Mouse (Mus musculus) heart, embryonic 12.5 days (tissue): ENCODE measurements around the gene Iqca. TPM values are rescaled to one million over a fixed set of nuclear protein-coding genes. Genes with fewer than 3 reads are reported as not detected.
A peak's percentile ranks its signal among the peaks of the same experiment; 100 is the strongest.

Source experiments
- ATAC-seq: fragments of 200-750 bp; cut with Nextera tagmentation; 2 replicates; pipeline ENCODE4 v1.8.0; 2017; ENCODE audit warnings: moderate TSS enrichment, moderate library complexity; ENCODE audit not compliant: insufficient number of reproducible peaks, low FRiP score
- H3K27ac ChIP-seq: fragments of 300-500 bp; sonication (generic); 2 replicates; pipeline ENCODE4 v1.5.1; 2016; ENCODE audit warnings: mild to moderate bottlenecking, moderate library complexity; ENCODE audit not compliant: poor library complexity, severe bottlenecking
- H3K27me3 ChIP-seq: fragments of 300-500 bp; sonication (generic); replicated peaks from 2 replicates; pipeline ENCODE4 v1.6.1; 2016; ENCODE audit warnings: mild to moderate bottlenecking, moderate library complexity
- H3K36me3 ChIP-seq: fragments of 300-500 bp; sonication (generic); 2 replicates; pipeline ENCODE4 v1.6.1; 2016; ENCODE audit warnings: mild to moderate bottlenecking, moderate library complexity
- H3K4me1 ChIP-seq: fragments of 300-500 bp; sonication (generic); replicated peaks from 2 replicates; pipeline ENCODE4 v1.6.1; 2016; ENCODE audit warnings: mild to moderate bottlenecking
- H3K4me2 ChIP-seq: fragments of 300-500 bp; sonication (generic); 2 replicates; pipeline ENCODE4 v1.6.1; 2016; ENCODE audit warnings: mild to moderate bottlenecking, moderate library complexity
- H3K4me3 ChIP-seq: fragments of 300-500 bp; sonication (generic); 2 replicates; pipeline ENCODE4 v1.5.1; 2016; ENCODE audit warnings: mild to moderate bottlenecking
- H3K9ac ChIP-seq: fragments of 300-500 bp; sonication (generic); 2 replicates; pipeline ENCODE4 v1.6.1; 2016; ENCODE audit warnings: mild to moderate bottlenecking, moderate library complexity
- H3K9me3 ChIP-seq: fragments of 300-500 bp; sonication (generic); replicated peaks from 2 replicates; pipeline ENCODE4 v1.6.1; 2016; ENCODE audit warnings: mild to moderate bottlenecking, moderate library complexity
- WGBS: fragments of 180-500 bp; shearing (Covaris S2); methylation state at CpG from one replicate; pipeline ENCODE4 v1.1.7; 2016; 5-methylcytosine and 5-hydroxymethylcytosine counted together
- polyA plus RNA-seq: library from polyadenylated mRNA; unstranded; fragments of >200 nt; fragmentation: Nextera tagmentation; extraction: Ambion mirVana; gene quantifications from 2 replicates; pipeline ENCODE4 v1.2.1, GENCODE M21; 2016

The Iqca gene
- polyA plus RNA-seq, 1 experiment from 2014 or later, result not detected

- H3K9me3 ChIP-seq, result peaks cover 9% of the 10 kb centered on the region; the same call in 1 of the 2 replicates
- H3K4me1 ChIP-seq, result 0 out of 2 replicates have a peak, but pooled peaks cover 2% of the 10 kb centered on the region
- H3K27me3 ChIP-seq, result no peaks in the 10 kb centered on the region
- ATAC-seq, result no peak
- H3K4me2 ChIP-seq, result no peak overlapping the region
- no peak overlapping the region for H3K27ac ChIP-seq
- WGBS, result 74% methylated on average over 1 of the region's 1 CpGs
- H3K36me3 ChIP-seq, result no peaks in the 10 kb centered on the region
- H3K9ac ChIP-seq, result no peak overlapping the region
- no peak overlapping the region for H3K4me3 ChIP-seq
Observed at GRCm38 (mm10) chr1:90010077-90010476, 143.1 kb downstream of the Iqca start.

DNA sequence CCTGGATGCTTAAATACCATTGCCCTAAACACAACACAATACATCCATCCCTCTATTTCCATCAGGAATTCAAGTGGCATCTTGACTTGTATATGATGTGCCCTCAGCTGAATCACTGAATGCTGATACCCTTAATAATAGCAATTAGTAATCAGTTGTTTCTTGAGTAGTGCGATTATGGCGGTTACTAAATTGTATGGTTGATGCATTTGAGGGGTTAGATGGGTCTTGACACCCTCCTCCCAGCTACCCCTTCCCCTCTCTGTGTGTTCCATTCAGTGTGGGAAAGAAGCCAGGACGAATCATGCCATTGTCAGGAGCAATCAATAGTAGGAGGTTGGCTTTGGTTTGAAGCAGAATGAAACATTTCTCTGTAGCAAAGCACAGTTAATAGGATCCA, 144.0 kb downstream of the Iqca start:
- Histone ChIP-seq H3K4me1 (0 out of 2 replicates have a peak, but pooled peaks cover 2% of the 10 kb centered on the region), H3K27ac (no peak overlapping the region), H3K36me3 (no peaks in the 10 kb centered on the region), H3K9ac (no peak overlapping the region), H3K9me3 (peaks cover 7% of the 10 kb centered on the region; the same call in 1 of the 2 replicates), H3K27me3 (no peaks in the 10 kb centered on the region), H3K4me3 (no peak overlapping the region), H3K4me2 (no peak overlapping the region)
- no peak for ATAC-seq
- WGBS, result 75% methylated on average over 3 of the region's 3 CpGs

- no peaks in the 10 kb centered on the region for H3K9me3 ChIP-seq
- no peaks in the 10 kb centered on the region for H3K4me1 ChIP-seq
- no peak for ATAC-seq
- no peak overlapping the region for H3K9ac ChIP-seq
- no peaks in the 10 kb centered on the region for H3K27me3 ChIP-seq
- H3K4me2 ChIP-seq, result no peak overlapping the region
- H3K36me3 ChIP-seq, result no peaks in the 10 kb centered on the region
- no peak overlapping the region for H3K4me3 ChIP-seq
- 71% methylated on average over 14 of the region's 14 CpGs for WGBS
- no peak overlapping the region for H3K27ac ChIP-seq
Observed at GRCm38 (mm10) chr1:90006666-90007065, 146.5 kb downstream of the Iqca start.

GRCm38 (mm10) chr1:90000981-90001380, 152.2 kb downstream of the Iqca start:
- Histone ChIP-seq H3K27ac (no peak overlapping the region), H3K4me1 (peaks cover 44% of the 10 kb centered on the region), H3K9ac (no peak overlapping the region), H3K9me3 (no peaks in the 10 kb centered on the region), H3K27me3 (no peaks in the 10 kb centered on the region; the same call in 1 of the 2 replicates), H3K36me3 (no peaks in the 10 kb centered on the region), H3K4me3 (no peak overlapping the region), H3K4me2 (no peak overlapping the region)
- WGBS, result 50% methylated on average over 5 of the region's 5 CpGs
- ATAC-seq, result no peak

GRCm38 (mm10) chr1:89999858-90000257, 153.3 kb downstream of the Iqca start:
- ATAC-seq, result no peak
- peaks cover 46% of the 10 kb centered on the region for H3K4me1 ChIP-seq
- H3K27ac ChIP-seq, result peak overlapping the region; percentile 79
- no peaks in the 10 kb centered on the region for H3K36me3 ChIP-seq
- H3K27me3 ChIP-seq, result peaks cover 8% of the 10 kb centered on the region; the same call in 1 of the 2 replicates
- no peak overlapping the region for H3K9ac ChIP-seq
- H3K4me2 ChIP-seq, result no peak overlapping the region
- no peaks in the 10 kb centered on the region for H3K9me3 ChIP-seq
- WGBS, result 48% methylated on average over 3 of the region's 3 CpGs
- H3K4me3 ChIP-seq, result no peak overlapping the region

GRCm38 (mm10) chr1:89998696-89999095, 154.5 kb downstream of the Iqca start:
- ATAC-seq, result no peak
- H3K9me3 ChIP-seq, result no peaks in the 10 kb centered on the region
- H3K27ac ChIP-seq, result peak overlapping the region; percentile 79
- H3K27me3 ChIP-seq, result peaks cover 19% of the 10 kb centered on the region
- H3K36me3 ChIP-seq, result no peaks in the 10 kb centered on the region
- H3K4me1 ChIP-seq, result peaks cover 46% of the 10 kb centered on the region
- 0 out of 2 replicates have a peak overlapping the region, but pooled peaks have one; percentile 13 for H3K4me2 ChIP-seq
- H3K4me3 ChIP-seq, result no peak overlapping the region
- no peak overlapping the region for H3K9ac ChIP-seq
- WGBS, result 43% methylated on average over 2 of the region's 2 CpGs

- no peak overlapping the region for H3K4me3 ChIP-seq
- H3K36me3 ChIP-seq, result no peaks in the 10 kb centered on the region
- no peaks in the 10 kb centered on the region for H3K9me3 ChIP-seq
- H3K27me3 ChIP-seq, result peaks cover 25% of the 10 kb centered on the region
- H3K9ac ChIP-seq, result no peak overlapping the region
- peak overlapping the region; percentile 31 for H3K4me2 ChIP-seq
- no peak for ATAC-seq
- H3K4me1 ChIP-seq, result peaks cover 46% of the 10 kb centered on the region
- peak overlapping the region; percentile 89 for H3K27ac ChIP-seq
- 29% methylated on average over 7 of the region's 7 CpGs for WGBS
Observed at GRCm38 (mm10) chr1:89998076-89998475, 155.1 kb downstream of the Iqca start.

DNA sequence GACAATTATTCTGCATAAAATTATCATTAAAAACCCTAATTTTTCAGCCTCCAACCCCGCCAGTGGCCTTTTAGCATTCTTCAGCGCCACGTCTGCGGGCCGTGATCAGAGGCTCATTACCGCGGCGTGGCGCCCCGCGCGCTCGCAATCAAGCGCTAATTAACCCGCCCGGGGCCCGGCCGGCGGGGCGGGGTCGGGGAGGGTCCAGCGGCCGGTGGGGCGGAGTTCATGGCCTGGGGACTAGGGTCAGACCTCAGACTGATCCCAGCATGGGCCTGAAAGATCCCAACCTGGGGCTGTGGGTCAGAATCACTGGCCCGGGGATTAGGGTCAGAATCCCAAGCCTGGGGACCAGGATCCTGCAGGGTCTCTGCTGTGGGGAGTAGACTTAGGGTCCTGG, 160.9 kb downstream of the Iqca start:
- no peaks in the 10 kb centered on the region for H3K9me3 ChIP-seq

More for the DNA sequence above, 160.9 kb downstream of the Iqca start:
- peak overlapping the region; percentile 73 for H3K4me2 ChIP-seq
- peaks cover 44% of the 10 kb centered on the region for H3K27me3 ChIP-seq
- no peaks in the 10 kb centered on the region for H3K36me3 ChIP-seq
- ATAC-seq, result no peak
- H3K9ac ChIP-seq, result peak overlapping the region; percentile 53
- H3K4me3 ChIP-seq, result peak overlapping the region; percentile 46
- peaks cover 14% of the 10 kb centered on the region for H3K4me1 ChIP-seq
- WGBS, result 1% methylated on average over 25 of the region's 25 CpGs
- H3K27ac ChIP-seq, result no peak overlapping the region

Other genes starting within 250 kb of the Iqca start
- gene Gbx2, start 222.2 kb downstream of the Iqca start, polyA plus RNA-seq, result 0.18 TPM in 1 of 2 replicates, not detected in the other
- 1.0 and 1.1 TPM in 2 replicates for gene Asb18, start 138.7 kb downstream of the Iqca start, polyA plus RNA-seq
- gene Ackr3, start 50.6 kb upstream of the Iqca start, polyA plus RNA-seq, result 49.4 and 52.2 TPM in 2 replicates